Mouse (Mus musculus) small intestine, adult 2 months (tissue): ENCODE measurements around the gene Ap1s1. TPM values are rescaled to one million over a fixed set of nuclear protein-coding genes. Genes with fewer than 3 reads are reported as not detected.
A peak's percentile ranks its signal among the peaks of the same experiment; 100 is the strongest.

Source experiments
- H3K27ac ChIP-seq: fragments of 200-500 bp; 2 replicates; pipeline ENCODE4 v1.5.1; 2012; ENCODE audit warnings: low read depth, low read length, control low read depth, inconsistent platforms; ENCODE audit not compliant: insufficient read depth
- H3K27me3 ChIP-seq: fragments of 200-500 bp; 2 replicates; pipeline ENCODE4 v1.6.1; 2012; ENCODE audit warnings: mild to moderate bottlenecking, moderate library complexity, low read length, inconsistent platforms; ENCODE audit not compliant: control insufficient read depth, insufficient read depth
- H3K36me3 ChIP-seq: fragments of 200-500 bp; 2 replicates; pipeline ENCODE4 v1.6.1; 2012; ENCODE audit warnings: mild to moderate bottlenecking, low read length, control low read depth, inconsistent platforms; ENCODE audit not compliant: control insufficient read depth, insufficient read depth
- H3K4me1 ChIP-seq: fragments of 200-500 bp; 2 replicates; pipeline ENCODE4 v1.6.1; 2012; ENCODE audit warnings: low read length, inconsistent platforms, mixed read lengths; ENCODE audit not compliant: control insufficient read depth, insufficient read depth, insufficient read length
- H3K4me3 ChIP-seq: fragments of 200-500 bp; 2 replicates; pipeline ENCODE4 v1.5.1; 2012; ENCODE audit warnings: low read depth, mild to moderate bottlenecking, control low read depth, inconsistent platforms, low read length, moderate library complexity
- CTCF ChIP-seq: fragments of 200-500 bp; IDR thresholded peaks from 2 replicates; pipeline ENCODE4 v1.5.1; 2012; ENCODE audit warnings: low read depth, mild to moderate bottlenecking, control low read depth, inconsistent platforms, low read length, moderate library complexity, mixed read lengths; ENCODE audit not compliant: insufficient replicate concordance, insufficient read length; ENCODE audit errors: extremely low read depth
- POLR2A ChIP-seq: fragments of 200-500 bp; IDR thresholded peaks from 2 replicates; pipeline ENCODE4 v1.6.1; 2012; ENCODE audit warnings: low read depth, mild to moderate bottlenecking, control low read depth, inconsistent platforms, low read length, moderate library complexity
- WGBS: fragments of 180-500 bp; shearing (Covaris S2); methylation state at CpG from one replicate; pipeline ENCODE4 v1.1.7; 2018; 5-methylcytosine and 5-hydroxymethylcytosine counted together
- polyA plus RNA-seq: library from polyadenylated mRNA; depleted of rRNA; stranded (reverse); fragments of >200 nt; gene quantifications from 2 replicates; pipeline ENCODE4 v1.2.3, GENCODE M21; 2012

Gene Ap1s1
- polyA plus RNA-seq, 1 experiment, result 52.7 TPM

DNA sequence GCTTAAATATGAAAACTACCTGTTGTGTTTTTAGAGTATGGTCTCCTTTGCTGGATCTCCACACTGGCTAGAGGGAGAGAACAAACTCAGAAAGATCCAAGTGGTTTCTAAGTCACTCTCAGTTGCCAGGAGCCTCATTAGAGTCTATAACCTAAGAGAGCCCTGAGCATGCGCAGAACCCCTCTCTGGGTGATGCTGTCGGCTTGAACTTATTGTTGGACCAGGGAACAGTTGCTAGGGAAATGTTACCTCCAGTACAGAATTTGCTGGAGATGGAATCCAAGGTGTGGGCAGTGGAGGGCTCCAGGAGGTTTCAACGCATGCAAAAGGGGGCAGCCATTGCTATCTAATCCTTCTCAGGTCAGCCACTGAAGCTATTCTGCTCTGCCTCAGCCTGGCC lies 21.6 kb downstream of the Ap1s1 start:
- no peak overlapping the region for H3K4me3 ChIP-seq
- 55% methylated on average over 3 of the region's 3 CpGs for WGBS
- no peaks in the 10 kb centered on the region for H3K36me3 ChIP-seq
- no peaks in the 10 kb centered on the region for H3K4me1 ChIP-seq
- no peak for TF ChIP-seq POLR2A
- no peak for TF ChIP-seq CTCF
- H3K27ac ChIP-seq, result no peak overlapping the region
- peaks cover 35% of the 10 kb centered on the region for H3K27me3 ChIP-seq

DNA sequence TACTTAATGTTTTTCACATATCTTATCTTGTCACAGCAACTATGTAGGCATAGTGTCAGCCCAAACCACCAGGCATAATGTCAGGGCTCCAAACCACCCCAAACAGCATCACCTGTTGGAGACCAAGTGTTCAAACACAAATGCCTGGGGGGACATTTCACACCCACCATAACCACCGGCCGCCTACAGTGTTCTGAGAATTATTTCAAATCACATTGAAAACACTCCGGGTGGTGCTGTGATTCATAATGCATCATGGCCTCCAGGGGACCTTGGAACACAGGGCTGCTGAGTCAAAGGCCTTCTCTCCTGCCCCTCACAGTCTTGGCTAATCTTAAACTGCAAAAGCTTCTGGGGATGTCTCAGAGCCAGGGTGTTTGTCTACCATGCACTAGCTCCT lies 30.0 kb downstream of the Ap1s1 start:
- 87% methylated on average over 3 of the region's 3 CpGs for WGBS
- TF ChIP-seq CTCF, result no peak
- no peak for TF ChIP-seq POLR2A
- Histone ChIP-seq H3K27ac (no peak overlapping the region), H3K4me1 (peaks cover 2% of the 10 kb centered on the region; the same call in 1 of the 2 replicates), H3K27me3 (no peaks in the 10 kb centered on the region), H3K4me3 (no peak overlapping the region), H3K36me3 (no peaks in the 10 kb centered on the region)

DNA sequence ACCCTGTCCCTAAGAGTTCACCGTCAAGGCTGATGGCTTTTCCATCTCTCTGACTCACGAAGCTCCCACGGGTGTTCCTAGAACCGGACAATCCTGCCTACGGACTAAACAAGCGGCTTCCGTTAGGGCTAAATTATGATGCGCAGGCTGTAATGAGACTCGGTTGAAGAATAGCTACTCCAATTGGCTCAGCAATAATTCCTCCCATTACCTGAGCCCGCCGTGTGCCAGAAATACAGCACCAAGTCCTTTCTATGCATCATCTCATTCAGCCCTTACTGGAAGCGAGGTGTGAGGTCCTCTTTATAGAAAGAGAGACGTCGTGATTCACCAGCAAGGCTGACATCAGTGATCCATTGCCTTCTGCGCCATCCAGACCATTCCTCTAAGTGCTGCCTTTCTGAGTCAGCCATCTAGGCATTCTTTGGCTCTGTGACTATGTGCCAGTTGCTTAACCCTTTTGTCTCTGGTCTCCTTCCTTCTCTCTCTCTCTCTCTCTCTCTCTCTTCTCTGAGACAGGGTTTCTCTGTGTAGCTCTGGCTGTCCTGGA lies 33.5 kb downstream of the Ap1s1 start:
- Histone ChIP-seq H3K27me3 (no peaks in the 10 kb centered on the region; the same call in 1 of the 2 replicates), H3K4me3 (no peak overlapping the region), H3K4me1 (peaks cover 2% of the 10 kb centered on the region; the same call in 1 of the 2 replicates), H3K36me3 (no peaks in the 10 kb centered on the region), H3K27ac (no peak overlapping the region)
- WGBS, result 68% methylated on average over 15 of the region's 15 CpGs
- TF ChIP-seq CTCF, result no peak
- TF ChIP-seq POLR2A, result no peak

DNA sequence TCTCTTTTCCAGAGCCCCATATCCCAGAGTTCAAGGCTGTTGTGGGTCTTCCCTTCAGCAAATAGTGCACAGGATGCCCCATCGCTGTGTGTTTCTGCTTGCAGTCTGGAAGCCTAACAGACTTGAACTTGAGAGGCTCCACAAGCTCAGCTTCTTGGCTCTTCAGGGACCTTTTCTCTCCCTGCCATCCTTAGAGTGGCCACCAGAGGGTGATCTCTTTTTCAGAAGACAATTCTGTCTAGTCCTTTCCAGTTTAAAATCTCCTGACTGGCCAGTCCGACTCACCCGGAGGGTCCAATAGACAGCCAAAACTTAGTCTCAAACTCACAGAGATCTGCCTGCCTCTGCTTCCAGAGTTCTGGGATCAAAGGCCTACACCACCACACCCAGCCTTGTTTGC lies 35.9 kb downstream of the Ap1s1 start:
- TF ChIP-seq POLR2A, result no peak
- peak; percentile 55; the same call in 1 of the 2 replicates for TF ChIP-seq CTCF
- no peaks in the 10 kb centered on the region for H3K36me3 ChIP-seq
- H3K27me3 ChIP-seq, result no peaks in the 10 kb centered on the region; the same call in 1 of the 2 replicates
- H3K4me1 ChIP-seq, result no peaks in the 10 kb centered on the region
- H3K4me3 ChIP-seq, result no peak overlapping the region
- WGBS, result 24% methylated on average over 3 of the region's 3 CpGs
- H3K27ac ChIP-seq, result no peak overlapping the region

DNA sequence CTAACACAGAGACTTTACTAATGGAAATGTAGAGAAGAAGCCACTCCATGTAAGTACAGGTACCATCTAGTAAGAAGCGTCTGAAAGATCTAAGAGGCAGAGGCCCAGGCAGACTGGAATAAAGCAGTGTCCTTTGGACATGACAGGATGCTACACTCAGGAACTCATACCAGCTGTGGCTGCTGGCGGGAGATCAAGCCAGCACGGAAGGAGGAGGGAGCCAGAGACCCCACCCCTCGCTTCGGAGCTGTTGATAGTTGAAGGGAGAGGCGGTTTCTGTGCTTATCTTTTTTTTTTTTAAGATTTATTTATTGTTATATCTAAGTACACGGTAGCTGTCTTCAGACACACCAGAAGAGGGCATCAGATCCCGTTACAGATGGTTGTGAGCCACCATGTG lies 38.7 kb downstream of the Ap1s1 start:
- no peak overlapping the region for H3K4me3 ChIP-seq
- H3K27ac ChIP-seq, result no peak overlapping the region
- no peaks in the 10 kb centered on the region for H3K4me1 ChIP-seq
- no peaks in the 10 kb centered on the region for H3K36me3 ChIP-seq
- WGBS, result 18% methylated on average over 8 of the region's 8 CpGs
- no peaks in the 10 kb centered on the region; the same call in 1 of the 2 replicates for H3K27me3 ChIP-seq
- TF ChIP-seq POLR2A, result no peak
- no peak for TF ChIP-seq CTCF

DNA sequence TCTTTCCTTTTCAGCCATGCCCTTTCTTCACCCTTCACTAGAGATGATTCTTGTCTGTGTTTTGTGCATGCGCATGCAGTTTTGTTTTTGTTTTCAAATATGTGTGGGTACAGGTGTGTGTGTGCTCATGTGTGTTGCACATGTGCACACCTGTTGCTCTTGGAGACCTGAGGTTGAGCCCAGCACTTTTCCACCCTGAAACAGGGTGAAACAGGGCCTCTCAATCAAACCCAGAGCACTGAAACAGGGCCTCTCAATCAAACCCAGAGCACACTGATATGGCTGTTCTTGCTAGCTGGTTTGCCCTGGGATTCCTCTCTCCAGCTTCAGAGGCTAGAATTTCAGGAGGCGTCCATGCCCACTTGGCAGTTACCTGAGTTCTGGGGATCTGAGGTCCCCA lies 45.3 kb downstream of the Ap1s1 start:
- no peaks in the 10 kb centered on the region for H3K27me3 ChIP-seq
- H3K36me3 ChIP-seq, result 0 out of 2 replicates have a peak, but pooled peaks cover 2% of the 10 kb centered on the region
- no peaks in the 10 kb centered on the region for H3K4me1 ChIP-seq
- WGBS, result 89% methylated on average over 2 of the region's 2 CpGs
- H3K27ac ChIP-seq, result no peak overlapping the region
- TF ChIP-seq CTCF (no peak), POLR2A (no peak)
- no peak overlapping the region for H3K4me3 ChIP-seq

DNA sequence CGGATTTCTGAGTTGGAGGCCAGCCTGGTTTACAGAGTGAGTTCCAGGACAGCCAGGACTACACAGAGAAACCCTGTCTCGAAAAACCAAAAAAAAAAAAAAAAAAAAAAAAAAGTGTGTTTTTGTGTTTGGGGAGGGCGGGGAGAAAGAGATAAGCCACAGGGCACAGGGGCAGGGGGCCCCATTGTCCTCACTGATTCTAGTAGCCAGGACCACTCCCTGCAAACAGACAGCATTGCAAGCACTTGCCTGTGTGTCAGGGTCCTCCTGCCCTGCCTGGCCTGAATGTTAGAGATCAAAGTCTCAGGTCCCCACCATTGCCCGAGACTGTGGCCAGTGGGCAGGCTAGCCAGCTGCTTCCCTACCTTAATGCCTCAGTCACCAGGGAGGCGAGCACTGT lies 46.5 kb downstream of the Ap1s1 start:
- Histone ChIP-seq H3K4me3 (no peak overlapping the region), H3K27ac (no peak overlapping the region), H3K27me3 (no peaks in the 10 kb centered on the region), H3K4me1 (no peaks in the 10 kb centered on the region), H3K36me3 (0 out of 2 replicates have a peak, but pooled peaks cover 6% of the 10 kb centered on the region)
- WGBS, result 50% methylated on average over 5 of the region's 5 CpGs
- no peak for TF ChIP-seq POLR2A
- TF ChIP-seq CTCF, result no peak

DNA sequence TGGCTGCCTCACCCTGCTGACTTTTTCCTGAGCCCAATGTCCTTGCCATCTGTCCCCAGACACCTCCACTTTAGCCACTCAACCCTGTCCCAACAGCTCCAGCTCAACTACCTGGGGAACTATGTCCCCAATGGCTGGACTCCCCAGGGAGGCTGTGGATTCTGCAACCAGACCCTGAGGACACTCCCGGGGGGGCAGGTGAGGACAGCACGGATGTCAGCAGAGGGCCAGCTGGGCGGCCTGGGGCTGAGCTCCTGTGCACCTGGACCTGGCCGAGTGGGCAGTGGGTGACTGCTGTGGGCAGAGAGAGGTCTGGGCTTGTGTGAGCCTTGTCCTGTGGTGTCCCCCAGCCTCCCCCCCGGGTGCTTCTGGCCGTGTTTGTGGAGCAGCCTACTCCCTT lies 56.1 kb downstream of the Ap1s1 start:
- H3K27ac ChIP-seq, result no peak overlapping the region
- H3K27me3 ChIP-seq, result no peaks in the 10 kb centered on the region
- no peak for TF ChIP-seq POLR2A
- TF ChIP-seq CTCF, result no peak
- H3K36me3 ChIP-seq, result peaks cover 23% of the 10 kb centered on the region
- no peak overlapping the region for H3K4me3 ChIP-seq
- peaks cover 6% of the 10 kb centered on the region; the same call in 1 of the 2 replicates for H3K4me1 ChIP-seq
- WGBS, result 90% methylated on average over 6 of the region's 6 CpGs
